Mouse (Mus musculus) lung, postnatal 0 days (tissue): ENCODE measurements around the gene Styx.

ENCODE experiments used
- CTCF ChIP-seq: IDR thresholded peaks from 2 replicates; pipeline ENCODE4 v1.5.1; 2016; ENCODE audit warnings: antibody characterized with exemption, mild to moderate bottlenecking
- EP300 ChIP-seq: IDR thresholded peaks from 2 replicates; pipeline ENCODE4 v1.6.1; 2016; ENCODE audit warnings: antibody characterized with exemption, mild to moderate bottlenecking, control low read depth

GRCm38 (mm10) chr14:45309646-45310045, 41.2 kb upstream of the Styx start:
- no peak for TF ChIP-seq CTCF
- TF ChIP-seq EP300: no peak
